Mouse (Mus musculus) right cerebral cortex, postnatal 10 days (tissue): ENCODE results near the gene Car10.

Experiments
- DNase-seq, 2 experiments: peaks; one replicate each; pipeline ENCODE4 v3.0.0; 2021; ENCODE audit warnings: low spot score in 2 of 2

Gene Car10

GRCm38 (mm10) chr11:93097941-93098828, at the start of gene Car10:
Gene Car10 (plus strand): TSS chr11:93098028.
- DNase-seq, result peak; percentile 42 to 54

GRCm38 (mm10) chr11:93065021-93065420, 32.8 kb upstream of the Car10 start:
- DNase-seq, result no peak

GRCm38 (mm10) chr11:93065656-93066181, 32.1 kb upstream of the Car10 start:
- DNase-seq, result no peak

- no peak for DNase-seq
These were observed 2.2 kb upstream of the Car10 start for GRCm38 (mm10) chr11:93095588-93095987.

- DNase-seq, result peak in 1 of 2 experiments; percentile 22
These were observed 827 bp upstream of the Car10 start for GRCm38 (mm10) chr11:93097001-93097400.

GRCm38 (mm10) chr11:93097431-93097851, 387 bp upstream of the Car10 start:
- peak; percentile 66 to 67 for DNase-seq

GRCm38 (mm10) chr11:93098933-93099381, 1.1 kb downstream of the Car10 start:
- peak; percentile 73 to 82 for DNase-seq

GRCm38 (mm10) chr11:93099431-93100370, 1.9 kb downstream of the Car10 start:
- peak; percentile 32 to 34 for DNase-seq

- DNase-seq, result peak in 1 of 2 experiments; percentile 21
These were observed 2.8 kb downstream of the Car10 start for GRCm38 (mm10) chr11:93100606-93101005.

- peak; percentile 37 to 43 for DNase-seq
These were observed 3.3 kb downstream of the Car10 start for GRCm38 (mm10) chr11:93101106-93101505.

GRCm38 (mm10) chr11:93102321-93102720, 4.5 kb downstream of the Car10 start:
- DNase-seq, result no peak

GRCm38 (mm10) chr11:93103101-93103815, 5.4 kb downstream of the Car10 start:
- no peak for DNase-seq

- DNase-seq, result no peak
These were observed 11.6 kb downstream of the Car10 start for GRCm38 (mm10) chr11:93109451-93109850.

- peak; percentile 21 to 42 for DNase-seq
These were observed 23.1 kb downstream of the Car10 start for GRCm38 (mm10) chr11:93120766-93121415.

GRCm38 (mm10) chr11:93123691-93124090, 25.9 kb downstream of the Car10 start:
- no peak for DNase-seq

GRCm38 (mm10) chr11:93126466-93126865, 28.6 kb downstream of the Car10 start:
- DNase-seq, result no peak

GRCm38 (mm10) chr11:93128481-93128880, 30.7 kb downstream of the Car10 start:
- DNase-seq, result peak in 1 of 2 experiments; percentile 22

- no peak for DNase-seq
These were observed 40.0 kb downstream of the Car10 start for GRCm38 (mm10) chr11:93137841-93138240.

GRCm38 (mm10) chr11:93141727-93142126, 43.9 kb downstream of the Car10 start:
- DNase-seq, result no peak

GRCm38 (mm10) chr11:93144544-93144943, 46.7 kb downstream of the Car10 start:
- DNase-seq, result peak; percentile 29 to 49

GRCm38 (mm10) chr11:93154910-93155309, 57.1 kb downstream of the Car10 start:
- DNase-seq, result no peak
